Mouse (Mus musculus): ENCODE measurements around the gene Cpox. TPM values are rescaled to one million over a fixed set of nuclear protein-coding genes. Genes with fewer than 3 reads are reported as not detected.
"Not testable (repeated sequence)": the region's sequence is repeated elsewhere in the genome, so short reads cannot be mapped to it uniquely, and the experiment has no call there.

Cpox gene
- polyA plus RNA-seq, 2 experiments: 20.3 to 24.4 TPM

- Histone ChIP-seq H3K27me3 (ENCODE audit: control insufficient read depth, insufficient read depth, low read length) (no peaks in the 10 kb centered on the region), H3K27ac (replicated peaks; ENCODE audit: low read depth, low read length) (no peak overlapping the region), H3K4me1 (ENCODE audit: control insufficient read depth, insufficient read depth, low read length) (no peaks in the 10 kb centered on the region), H3K9ac (ENCODE audit: low read depth, low read length, severe bottlenecking) (no peak overlapping the region), H3K4me3 (replicated peaks; ENCODE audit: low read length) (no peak overlapping the region), H3K9me3 (ENCODE audit: control insufficient read depth, low read length) (no peaks in the 10 kb centered on the region), H3K4me2 (replicated peaks; ENCODE audit: low read depth, low read length, severe bottlenecking) (no peak overlapping the region), H3K36me3 (ENCODE audit: control insufficient read depth, insufficient read depth, low read length) (no peaks in the 10 kb centered on the region)
- ATAC-seq (ENCODE audit: low FRiP score, low read depth) (no peak), DNase-seq (ENCODE audit: low spot score) (no peak)
- TF ChIP-seq POLR2A (IDR thresholded peaks at IDR 0.05; ENCODE audit: borderline replicate concordance, extremely low read depth, insufficient read depth, insufficient read length): no peak
Measured at GRCm38 (mm10) chr16:58662287-58662791, 7.8 kb upstream of the Cpox start.

- H3K4me3 ChIP-seq (replicated peaks; ENCODE audit: low read length): no peak overlapping the region
- DNase-seq (ENCODE audit: low spot score) (peak; percentile 61), ATAC-seq (ENCODE audit: low FRiP score, low read depth) (no peak)
- no peak overlapping the region for H3K4me2 ChIP-seq (replicated peaks; ENCODE audit: low read depth, low read length, severe bottlenecking)
- no peaks in the 10 kb centered on the region for H3K9me3 ChIP-seq (ENCODE audit: control insufficient read depth, low read length)
- no peak overlapping the region for H3K27ac ChIP-seq (replicated peaks; ENCODE audit: low read depth, low read length)
- no peak for TF ChIP-seq POLR2A (IDR thresholded peaks at IDR 0.05; ENCODE audit: borderline replicate concordance, extremely low read depth, insufficient read depth, insufficient read length)
- WGBS: 71% methylated on average over 5 of the region's 5 CpGs
- no peak overlapping the region for H3K9ac ChIP-seq (ENCODE audit: low read depth, low read length, severe bottlenecking)
- no peaks in the 10 kb centered on the region for H3K27me3 ChIP-seq (ENCODE audit: control insufficient read depth, insufficient read depth, low read length)
- H3K36me3 ChIP-seq (ENCODE audit: control insufficient read depth, insufficient read depth, low read length): no peaks in the 10 kb centered on the region
- H3K4me1 ChIP-seq (ENCODE audit: control insufficient read depth, insufficient read depth, low read length): no peaks in the 10 kb centered on the region
Measured at GRCm38 (mm10) chr16:58663021-58663420, 7.1 kb upstream of the Cpox start.

DNA sequence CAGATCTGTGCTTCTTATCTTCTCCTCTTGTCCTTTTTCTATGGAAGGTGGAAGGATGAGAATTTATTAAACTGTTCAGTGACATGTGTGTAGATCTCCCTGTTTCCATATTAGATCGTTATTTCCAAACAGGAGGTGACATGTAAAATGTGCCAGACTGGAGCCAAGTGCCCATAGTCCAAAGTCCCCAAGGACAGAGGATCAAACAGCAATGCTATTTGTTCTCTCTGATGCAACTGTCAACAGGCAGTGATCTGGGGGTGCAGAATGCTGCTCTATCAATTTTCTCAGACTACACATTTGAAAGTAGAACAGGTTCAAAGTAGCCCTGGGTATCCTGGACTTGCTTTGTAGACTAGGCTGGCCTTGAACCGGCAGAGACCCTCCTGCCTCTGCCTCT lies 6.3 kb upstream of the Cpox start:
- DNase-seq (ENCODE audit: low spot score) (no peak), ATAC-seq (ENCODE audit: low FRiP score, low read depth) (no peak)
- H3K36me3 ChIP-seq (ENCODE audit: control insufficient read depth, insufficient read depth, low read length): no peaks in the 10 kb centered on the region
- H3K4me1 ChIP-seq (ENCODE audit: control insufficient read depth, insufficient read depth, low read length): no peaks in the 10 kb centered on the region
- 94% methylated on average over 2 of the region's 2 CpGs for WGBS
- no peak overlapping the region for H3K27ac ChIP-seq (replicated peaks; ENCODE audit: low read depth, low read length)
- H3K27me3 ChIP-seq (ENCODE audit: control insufficient read depth, insufficient read depth, low read length): no peaks in the 10 kb centered on the region
- H3K4me2 ChIP-seq (replicated peaks; ENCODE audit: low read depth, low read length, severe bottlenecking): no peak overlapping the region
- no peak for TF ChIP-seq POLR2A (IDR thresholded peaks at IDR 0.05; ENCODE audit: borderline replicate concordance, extremely low read depth, insufficient read depth, insufficient read length)
- H3K9me3 ChIP-seq (ENCODE audit: control insufficient read depth, low read length): no peaks in the 10 kb centered on the region
- H3K9ac ChIP-seq (ENCODE audit: low read depth, low read length, severe bottlenecking): no peak overlapping the region
- no peak overlapping the region for H3K4me3 ChIP-seq (replicated peaks; ENCODE audit: low read length)

DNA sequence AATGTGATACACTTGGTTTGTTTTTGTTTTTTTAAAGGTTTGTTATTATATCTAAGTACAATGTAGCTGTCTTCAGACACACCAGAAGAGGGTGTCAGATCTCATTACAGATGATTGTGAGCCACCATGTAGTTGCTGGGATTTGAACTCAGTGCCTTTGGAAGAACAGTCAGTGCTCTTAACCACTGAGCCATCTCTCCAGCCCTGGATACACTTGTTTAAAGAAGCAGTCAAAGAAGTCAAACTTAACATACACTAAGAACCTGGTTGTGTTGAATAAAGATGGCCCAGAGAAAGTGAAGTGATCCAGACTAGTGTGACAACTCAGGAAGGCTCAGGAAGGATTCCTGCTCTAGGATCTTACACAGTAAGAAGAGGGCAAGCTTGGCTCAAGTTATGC lies 5.0 kb upstream of the Cpox start:
- not testable (repeated sequence) for H3K4me2 ChIP-seq (replicated peaks; ENCODE audit: low read depth, low read length, severe bottlenecking); H3K9ac ChIP-seq (ENCODE audit: low read depth, low read length, severe bottlenecking); H3K4me3 ChIP-seq (replicated peaks; ENCODE audit: low read length); H3K27ac ChIP-seq (replicated peaks; ENCODE audit: low read depth, low read length); H3K9me3 ChIP-seq (ENCODE audit: control insufficient read depth, low read length); H3K36me3 ChIP-seq (ENCODE audit: control insufficient read depth, insufficient read depth, low read length); H3K27me3 ChIP-seq (ENCODE audit: control insufficient read depth, insufficient read depth, low read length); DNase-seq (ENCODE audit: low spot score); ATAC-seq (ENCODE audit: low FRiP score, low read depth); H3K4me1 ChIP-seq (ENCODE audit: control insufficient read depth, insufficient read depth, low read length)

DNA sequence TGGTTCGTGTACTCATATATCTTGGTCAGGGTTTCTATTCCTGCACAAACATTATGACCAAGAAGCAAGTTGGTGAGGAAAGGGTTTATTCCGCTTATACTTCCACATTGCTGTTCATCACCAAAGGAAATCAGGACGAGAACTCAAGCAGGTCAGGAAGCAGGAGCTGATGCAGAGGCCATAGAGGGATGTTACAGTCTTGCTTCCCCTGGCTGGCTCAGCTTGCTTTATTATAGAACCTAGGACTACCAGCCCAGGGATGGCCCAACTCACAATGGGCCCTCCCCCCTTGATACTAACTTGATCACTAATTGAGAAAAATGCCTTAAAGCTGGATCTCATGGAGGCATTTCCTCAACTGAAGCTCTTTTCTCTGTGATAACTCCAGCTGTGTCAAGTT lies 3.4 kb upstream of the Cpox start:
- whole genome bisulfite sequencing: 79% methylated on average over 3 of the region's 3 CpGs
- H3K4me1 ChIP-seq (ENCODE audit: control insufficient read depth, insufficient read depth, low read length); ATAC-seq (ENCODE audit: low FRiP score, low read depth); H3K4me2 ChIP-seq (replicated peaks; ENCODE audit: low read depth, low read length, severe bottlenecking); H3K4me3 ChIP-seq (replicated peaks; ENCODE audit: low read length); H3K9me3 ChIP-seq (ENCODE audit: control insufficient read depth, low read length); H3K36me3 ChIP-seq (ENCODE audit: control insufficient read depth, insufficient read depth, low read length); DNase-seq (ENCODE audit: low spot score); H3K27ac ChIP-seq (replicated peaks; ENCODE audit: low read depth, low read length); H3K27me3 ChIP-seq (ENCODE audit: control insufficient read depth, insufficient read depth, low read length); H3K9ac ChIP-seq (ENCODE audit: low read depth, low read length, severe bottlenecking): not testable (repeated sequence)

DNA sequence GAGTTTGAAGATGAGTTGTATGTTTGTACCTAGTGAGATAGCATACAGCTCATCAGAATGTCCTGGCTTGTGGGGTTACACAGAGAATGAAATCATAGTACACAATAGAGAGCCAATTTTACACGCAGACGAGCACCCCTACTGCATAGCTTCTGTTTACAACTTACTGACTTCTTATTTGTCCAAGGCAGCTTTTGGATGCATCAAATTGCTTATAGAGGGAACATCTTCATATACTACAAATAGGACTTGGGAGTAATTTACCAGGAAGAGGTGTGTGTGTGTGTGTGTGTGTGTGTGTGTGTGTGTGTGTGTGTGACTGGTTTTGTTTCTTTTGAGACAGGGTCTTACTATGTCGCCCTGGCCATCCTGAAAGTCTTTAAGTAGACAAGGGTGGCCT lies 1.5 kb upstream of the Cpox start:
- ATAC-seq (ENCODE audit: low FRiP score, low read depth): no peak

More for the DNA sequence above, 1.5 kb upstream of the Cpox start:
- DNase-seq (ENCODE audit: low spot score): no peak
- Histone ChIP-seq H3K9ac (ENCODE audit: low read depth, low read length, severe bottlenecking) (no peak overlapping the region), H3K4me2 (replicated peaks; ENCODE audit: low read depth, low read length, severe bottlenecking) (no peak overlapping the region), H3K27me3 (ENCODE audit: control insufficient read depth, insufficient read depth, low read length) (no peaks in the 10 kb centered on the region), H3K4me1 (ENCODE audit: control insufficient read depth, insufficient read depth, low read length) (peaks cover 6% of the 10 kb centered on the region), H3K27ac (replicated peaks; ENCODE audit: low read depth, low read length) (no peak overlapping the region), H3K36me3 (ENCODE audit: control insufficient read depth, insufficient read depth, low read length) (peaks cover 6% of the 10 kb centered on the region), H3K9me3 (ENCODE audit: control insufficient read depth, low read length) (no peaks in the 10 kb centered on the region), H3K4me3 (replicated peaks; ENCODE audit: low read length) (no peak overlapping the region)
- TF ChIP-seq POLR2A (IDR thresholded peaks at IDR 0.05; ENCODE audit: borderline replicate concordance, extremely low read depth, insufficient read depth, insufficient read length): no peak
- WGBS: 88% methylated on average over 3 of the region's 3 CpGs

Data from limb, embryonic 14.5 days (tissue).